Mouse (Mus musculus): ENCODE data around the gene Eln.

The Eln gene

DNA sequence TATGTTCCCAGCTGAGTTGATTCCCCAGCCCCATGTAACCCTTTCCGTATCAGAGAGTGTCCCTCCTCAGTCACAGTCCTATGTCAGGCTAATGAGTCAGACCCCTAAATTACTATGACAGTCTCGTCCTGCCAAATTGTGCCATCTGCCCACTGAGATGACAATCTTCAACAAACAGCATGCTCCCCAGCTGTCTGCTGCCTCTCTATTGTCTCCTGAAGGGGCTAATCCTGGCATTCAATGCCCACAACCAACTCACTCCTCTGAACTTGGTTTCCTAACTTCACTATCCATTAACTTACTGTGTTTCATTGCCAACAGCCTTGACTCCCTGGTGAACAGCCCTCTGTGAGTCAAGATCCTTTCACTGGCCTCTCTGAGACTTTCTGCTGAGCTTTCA is 62.7 kb downstream of the Eln start:
- in situ Hi-C loops (cut with MboI) = loop anchor here (10.0 kb wide), 1 partner anchor 500 kb away; the partner anchor contains the start of gene Gtf2ird2

- in situ Hi-C loops (cut with MboI) = loop anchor here (10.0 kb wide), 1 partner anchor 499 kb away; the partner anchor contains the start of gene Gtf2ird2
Measured at GRCm38 (mm10) chr5:134683813-134684212, 63.3 kb downstream of the Eln start.

DNA sequence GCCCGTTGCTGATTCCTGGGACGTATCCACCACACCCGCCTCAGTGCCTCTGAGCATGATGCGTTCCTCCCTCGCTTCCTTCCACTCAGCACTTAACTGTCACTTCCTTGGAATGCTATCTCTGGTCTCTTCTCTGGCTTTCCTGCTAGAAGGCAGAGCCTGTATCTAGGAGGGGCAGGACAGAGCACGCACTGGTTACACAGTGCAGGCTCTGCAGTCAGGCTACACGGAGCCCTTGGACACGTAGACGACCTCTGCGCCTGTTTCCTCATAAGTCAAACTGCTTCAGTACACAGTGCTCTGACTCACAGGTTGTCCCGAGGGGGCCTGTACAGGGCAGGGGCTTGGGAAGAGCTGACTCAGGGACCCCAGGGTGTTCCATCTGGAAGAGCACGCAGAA is 66.9 kb downstream of the Eln start:
- in situ Hi-C loops (cut with MboI) = loop anchor here (10.0 kb wide), 1 partner anchor 495 kb away; the partner anchor contains the start of gene Gtf2ird2

- in situ Hi-C loops (cut with MboI) = no loop called here
Measured at GRCm38 (mm10) chr5:134678827-134679546, 68.1 kb downstream of the Eln start.

DNA sequence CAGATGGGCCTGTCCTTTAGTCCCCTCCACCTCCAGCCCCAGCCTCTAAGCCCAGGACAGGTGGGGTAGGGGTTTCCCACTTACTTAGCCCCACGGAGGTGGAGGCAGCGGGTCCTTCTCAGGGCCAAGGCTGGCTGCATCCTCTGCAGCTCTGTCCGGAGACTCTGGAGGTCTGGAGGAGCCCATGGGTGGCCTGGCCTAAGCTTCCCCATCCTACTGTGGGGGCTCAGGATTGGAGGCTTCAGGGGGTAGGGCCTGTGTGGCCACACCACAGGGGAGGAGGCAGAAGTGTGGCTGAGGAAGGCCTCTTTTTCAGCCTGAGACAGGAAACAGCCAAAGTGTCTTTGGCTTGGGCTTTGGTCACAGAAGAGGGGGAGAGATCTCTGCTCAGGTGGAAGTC is 69.1 kb downstream of the Eln start:
- in situ Hi-C loops (cut with MboI) = no loop called here

GRCm38 (mm10) chr5:134677491-134677890 is 69.6 kb downstream of the Eln start:
- in situ Hi-C loops (cut with MboI) = no loop called here

- in situ Hi-C loops (cut with MboI) = no loop called here
Measured at GRCm38 (mm10) chr5:134675956-134676759, 71.0 kb downstream of the Eln start.

GRCm38 (mm10) chr5:134674977-134675376 is 72.1 kb downstream of the Eln start:
- in situ Hi-C loops (cut with MboI) = no loop called here

GRCm38 (mm10) chr5:134672611-134673010 is 74.5 kb downstream of the Eln start:
- in situ Hi-C loops (cut with MboI) = no loop called here

- in situ Hi-C loops (cut with MboI) = no loop called here
Measured at GRCm38 (mm10) chr5:134672198-134672516, 75.0 kb downstream of the Eln start.

DNA sequence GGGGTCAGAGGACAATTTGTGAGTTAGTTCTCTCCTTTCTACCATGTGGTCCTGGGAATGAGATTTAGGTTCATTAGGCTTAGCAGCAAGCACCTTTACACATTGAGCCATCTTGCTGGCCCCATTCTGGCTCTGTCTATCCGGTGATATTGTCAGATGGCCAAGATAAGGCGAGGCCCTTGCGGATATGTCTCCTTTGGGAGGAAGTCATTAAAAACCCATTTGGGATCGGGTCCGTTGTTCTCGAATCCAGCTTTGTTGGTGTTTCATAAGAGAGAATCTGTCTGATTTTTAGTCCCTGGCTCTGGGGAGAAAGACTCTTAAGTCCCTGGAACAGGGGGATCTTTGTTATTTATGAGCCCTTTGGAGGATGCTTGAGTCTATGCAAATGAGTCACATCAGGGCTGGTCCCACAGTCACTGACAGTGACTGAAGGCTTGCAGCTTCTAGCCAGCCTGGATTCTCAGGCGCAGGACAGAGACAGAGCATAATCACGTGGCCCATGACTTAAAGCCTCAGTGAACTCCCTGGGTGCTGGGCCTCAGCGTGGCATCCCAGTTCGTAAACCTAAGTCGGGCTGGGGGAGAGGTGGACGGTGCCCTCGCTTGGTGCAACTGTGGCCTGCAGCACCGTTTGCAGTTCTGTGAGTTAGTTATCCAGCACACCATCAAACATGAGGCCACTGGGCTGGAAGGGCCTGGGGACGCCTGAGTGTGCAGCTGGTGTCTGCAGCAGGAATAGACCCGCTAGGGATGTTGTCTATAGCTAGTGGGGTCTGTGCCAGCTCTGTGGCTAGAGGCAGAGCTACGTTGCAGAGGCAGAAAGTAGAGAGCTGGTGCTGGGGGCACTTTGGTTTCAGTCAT is 75.6 kb downstream of the Eln start:
- in situ Hi-C loops (cut with MboI) = no loop called here

GRCm38 (mm10) chr5:134669001-134669708 is 78.0 kb downstream of the Eln start:
- in situ Hi-C loops (cut with MboI) = no loop called here

GRCm38 (mm10) chr5:134668495-134668894 is 78.6 kb downstream of the Eln start:
- in situ Hi-C loops (cut with MboI) = no loop called here

DNA sequence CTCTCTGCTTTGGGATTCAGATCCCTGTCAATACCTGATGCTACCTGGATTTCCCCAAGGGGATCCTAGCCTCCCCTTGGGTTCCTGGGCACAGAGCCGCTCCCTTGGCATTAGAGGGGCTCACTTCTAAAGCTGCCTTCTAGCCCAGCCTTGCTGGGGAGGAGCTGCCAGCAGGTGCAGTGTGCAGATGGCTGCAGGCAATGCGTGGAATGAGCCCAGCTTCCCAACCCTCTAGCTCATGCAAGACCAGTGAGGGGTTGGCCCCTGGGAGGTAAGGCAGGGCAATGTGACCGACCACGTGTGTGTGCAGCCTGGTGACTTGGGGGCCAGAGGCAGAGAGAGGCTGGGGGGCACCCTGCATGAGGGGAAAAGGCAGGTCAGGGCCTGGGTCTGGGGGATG is 90.4 kb downstream of the Eln start:
- in situ Hi-C loops (cut with MboI) = no loop called here

Measured in mature B cell (primary cell).